Mouse (Mus musculus) MEL (cell line): ENCODE measurements around the gene Rtp4. TPM values are rescaled to one million over a fixed set of nuclear protein-coding genes. Genes with fewer than 3 reads are reported as not detected.

Experiments used
- DNase-seq: peaks from one replicate; pipeline ENCODE4 v3.0.0; 2011; ENCODE audit warnings: low read depth, low spot score
- H3K27ac ChIP-seq: 2 replicates; pipeline ENCODE4 v1.5.1; 2012; ENCODE audit warnings: low read depth, mild to moderate bottlenecking, control low read depth, low read length, moderate library complexity; ENCODE audit not compliant: control insufficient read depth
- H3K27me3 ChIP-seq, 2 experiments: fragments of 150-350 bp in 1 of 2; sonication (generic) in 1 of 2; 2 replicates each; pipeline ENCODE4 v1.6.1; 2012; ENCODE audit warnings: low read length in 2 of 2, mild to moderate bottlenecking in 2 of 2, improper control_type of control experiment in 1 of 2, moderate library complexity in 1 of 2; ENCODE audit not compliant: insufficient read depth in 2 of 2, control insufficient read depth in 1 of 2
- H3K36me3 ChIP-seq, 2 experiments: 2 replicates each; pipeline ENCODE4 v1.6.1; 2012 to 2014; ENCODE audit warnings: low read length in 2 of 2, improper control_type of control experiment in 1 of 2, inconsistent platforms in 1 of 2, mild to moderate bottlenecking in 1 of 2; ENCODE audit not compliant: insufficient read depth in 2 of 2, control insufficient read depth in 1 of 2
- H3K4me1 ChIP-seq, 2 experiments: fragments of 150-350 bp in 1 of 2; sonication (generic) in 1 of 2; 2 replicates each; pipeline ENCODE4 v1.6.1; 2012; ENCODE audit warnings: low read length in 2 of 2, improper control_type of control experiment in 1 of 2, mild to moderate bottlenecking in 1 of 2; ENCODE audit not compliant: insufficient read depth in 2 of 2, control insufficient read depth in 1 of 2
- H3K4me3 ChIP-seq, 2 experiments: fragments of 150-350 bp in 1 of 2; sonication (generic) in 1 of 2; 2 replicates each; pipeline ENCODE4 v1.5.1; 2012; ENCODE audit warnings: low read depth in 2 of 2, low read length in 2 of 2, mild to moderate bottlenecking in 2 of 2, moderate library complexity in 2 of 2, control low read depth in 1 of 2, improper control_type of control experiment in 1 of 2; ENCODE audit not compliant: control insufficient read depth in 1 of 2, insufficient read depth in 1 of 2
- H3K79me2 ChIP-seq: 2 replicates; pipeline ENCODE4 v1.6.1; 2012; ENCODE audit warnings: mild to moderate bottlenecking, low read length, moderate library complexity; ENCODE audit not compliant: control insufficient read depth, poor library complexity, insufficient read depth
- H3K9ac ChIP-seq: 2 replicates; pipeline ENCODE4 v1.6.1; 2012; ENCODE audit warnings: low read depth, mild to moderate bottlenecking, control low read depth, low read length, moderate library complexity; ENCODE audit not compliant: control insufficient read depth, poor library complexity, severe bottlenecking
- H3K9me3 ChIP-seq: fragments of 150-350 bp; sonication (generic); replicated peaks from 2 replicates; pipeline ENCODE4 v1.6.1; 2012; ENCODE audit warnings: mild to moderate bottlenecking, low read length, improper control_type of control experiment, moderate library complexity; ENCODE audit not compliant: insufficient read depth
- BHLHE40 ChIP-seq: IDR thresholded peaks from 2 replicates; pipeline ENCODE4 v1.6.1; 2012; ENCODE audit warnings: low read depth, mild to moderate bottlenecking, inconsistent platforms, low read length, improper control_type of control experiment, borderline replicate concordance
- CHD2 ChIP-seq: IDR thresholded peaks from 2 replicates; pipeline ENCODE4 v1.6.1; 2011; ENCODE audit warnings: low read length, improper control_type of control experiment
- CTCF ChIP-seq, 3 experiments: IDR thresholded peaks in 2 of 3; conservative IDR thresholded peaks in 1 of 3; 2 replicates each; pipeline ENCODE4 v1.5.1; 2011 to 2012; ENCODE audit warnings: low read length in 3 of 3, low read depth in 2 of 3, mild to moderate bottlenecking in 2 of 3, improper control_type of control experiment in 1 of 3, inconsistent platforms in 1 of 3, mixed read lengths in 1 of 3, moderate library complexity in 1 of 3; ENCODE audit not compliant: control insufficient read depth in 1 of 3, insufficient read depth in 1 of 3, poor library complexity in 1 of 3, severe bottlenecking in 1 of 3
- EP300 ChIP-seq, 2 experiments: IDR thresholded peaks; 2 replicates each; pipeline ENCODE4 v1.6.1; 2011; ENCODE audit warnings: improper control_type of control experiment in 2 of 2, low read length in 2 of 2, low read depth in 1 of 2, mild to moderate bottlenecking in 1 of 2
- ETS1 ChIP-seq: IDR thresholded peaks from 2 replicates; pipeline ENCODE4 v1.6.1; 2012; ENCODE audit warnings: low read depth, mild to moderate bottlenecking, inconsistent platforms, low read length, improper control_type of control experiment, moderate library complexity
- GABPA ChIP-seq: IDR thresholded peaks from 2 replicates; pipeline ENCODE4 v1.6.1; 2012; ENCODE audit warnings: low read depth, mild to moderate bottlenecking, inconsistent platforms, low read length, improper control_type of control experiment, moderate library complexity
- GATA1 ChIP-seq: IDR thresholded peaks from 2 replicates; pipeline ENCODE4 v1.6.1; 2011; ENCODE audit warnings: low read depth, low read length, improper control_type of control experiment
- JUND ChIP-seq: IDR thresholded peaks from 2 replicates; pipeline ENCODE4 v1.6.1; 2011; ENCODE audit warnings: low read depth, mild to moderate bottlenecking, improper control_type of control experiment, low read length
- MAFK ChIP-seq: IDR thresholded peaks from 2 replicates; pipeline ENCODE4 v1.6.1; 2011; ENCODE audit warnings: low read depth, mild to moderate bottlenecking, low read length, improper control_type of control experiment, borderline replicate concordance
- MAZ ChIP-seq: IDR thresholded peaks from 2 replicates; pipeline ENCODE4 v1.6.1; 2012; ENCODE audit warnings: low read depth, mild to moderate bottlenecking, inconsistent platforms, low read length, improper control_type of control experiment
- MEF2A ChIP-seq: IDR thresholded peaks from 2 replicates; pipeline ENCODE4 v1.6.1; 2014; ENCODE audit warnings: low read depth, mild to moderate bottlenecking, inconsistent platforms, low read length, improper control_type of control experiment; ENCODE audit not compliant: poor library complexity, insufficient replicate concordance, severe bottlenecking; ENCODE audit errors: extremely low read depth
- MXI1 ChIP-seq: IDR thresholded peaks from 2 replicates; pipeline ENCODE4 v1.6.1; 2011; ENCODE audit warnings: mild to moderate bottlenecking, low read depth, low read length, improper control_type of control experiment
- MYB ChIP-seq: IDR thresholded peaks from 2 replicates; pipeline ENCODE4 v1.6.1; 2011; ENCODE audit warnings: mild to moderate bottlenecking, low read depth, low read length, improper control_type of control experiment
- MYC ChIP-seq: IDR thresholded peaks from 2 replicates; pipeline ENCODE4 v1.6.1; 2011; ENCODE audit warnings: low read depth, mild to moderate bottlenecking, low read length, improper control_type of control experiment, moderate library complexity
- POLR2A ChIP-seq, 2 experiments: IDR thresholded peaks; 2 replicates each; pipeline ENCODE4 v1.6.1; 2011 to 2012; ENCODE audit warnings: low read length in 2 of 2, mild to moderate bottlenecking in 2 of 2, control low read depth in 1 of 2, improper control_type of control experiment in 1 of 2, low read depth in 1 of 2, moderate library complexity in 1 of 2; ENCODE audit not compliant: control insufficient read depth in 1 of 2, insufficient read depth in 1 of 2, poor library complexity in 1 of 2
- POLR2AphosphoS2 ChIP-seq: IDR thresholded peaks from 2 replicates; pipeline ENCODE4 v1.6.1; 2011; ENCODE audit warnings: low read length, improper control_type of control experiment
- RAD21 ChIP-seq: IDR thresholded peaks from 2 replicates; pipeline ENCODE4 v1.6.1; 2011; ENCODE audit warnings: mild to moderate bottlenecking, low read depth, low read length, improper control_type of control experiment
- RCOR1 ChIP-seq: IDR thresholded peaks from 2 replicates; pipeline ENCODE4 v1.6.1; 2012; ENCODE audit warnings: low read depth, mild to moderate bottlenecking, inconsistent platforms, low read length, improper control_type of control experiment
- TAL1 ChIP-seq: IDR thresholded peaks from 2 replicates; pipeline ENCODE4 v1.6.1; 2012; ENCODE audit warnings: mild to moderate bottlenecking, inconsistent platforms, low read length, moderate library complexity, mixed read lengths
- TBP ChIP-seq: IDR thresholded peaks from 2 replicates; pipeline ENCODE4 v1.8.0; 2011; ENCODE audit warnings: low read depth, low read length, improper control_type of control experiment
- TCF12 ChIP-seq: IDR thresholded peaks from 2 replicates; pipeline ENCODE4 v1.6.1; 2014; ENCODE audit warnings: low read depth, mild to moderate bottlenecking, inconsistent platforms, low read length, improper control_type of control experiment, moderate library complexity
- UBTF ChIP-seq: IDR thresholded peaks from 2 replicates; pipeline ENCODE4 v1.6.1; 2012; ENCODE audit warnings: low read depth, mild to moderate bottlenecking, inconsistent platforms, low read length, improper control_type of control experiment, moderate library complexity, borderline replicate concordance; ENCODE audit not compliant: insufficient read depth
- USF2 ChIP-seq, 2 experiments: IDR thresholded peaks; 2 replicates each; pipeline ENCODE4 v1.6.1; 2011 to 2012; ENCODE audit warnings: improper control_type of control experiment in 2 of 2, low read length in 2 of 2, borderline replicate concordance in 1 of 2, inconsistent platforms in 1 of 2, low read depth in 1 of 2, mild to moderate bottlenecking in 1 of 2; ENCODE audit not compliant: insufficient read depth in 1 of 2
- ZC3H11A ChIP-seq: IDR thresholded peaks from 2 replicates; pipeline ENCODE4 v1.6.1; 2012; ENCODE audit warnings: low read depth, mild to moderate bottlenecking, inconsistent platforms, low read length, improper control_type of control experiment
- polyA plus RNA-seq, 2 experiments: library from polyadenylated mRNA; stranded (reverse) in 1 of 2; unstranded in 1 of 2; fragments of >175 nt in 1 of 2; fragments of >200 nt in 1 of 2; gene quantifications; 2 replicates each; pipeline versions ENCODE4 v1.2.1 to v1.2.4; 2012; ENCODE audit warnings: low replicate concordance in 2 of 2, low read depth in 1 of 2; ENCODE audit not compliant: insufficient read length in 2 of 2, insufficient read depth in 1 of 2, missing spikeins in 1 of 2
- total RNA-seq: library from RNA; depleted of rRNA; stranded (reverse); fragments of 300-350 nt; gene quantifications from 2 replicates; pipeline ENCODE4 v1.2.3, GENCODE M21; 2012

Rtp4 gene
- total and polyA plus RNA-seq, 3 experiments = not detected

DNA sequence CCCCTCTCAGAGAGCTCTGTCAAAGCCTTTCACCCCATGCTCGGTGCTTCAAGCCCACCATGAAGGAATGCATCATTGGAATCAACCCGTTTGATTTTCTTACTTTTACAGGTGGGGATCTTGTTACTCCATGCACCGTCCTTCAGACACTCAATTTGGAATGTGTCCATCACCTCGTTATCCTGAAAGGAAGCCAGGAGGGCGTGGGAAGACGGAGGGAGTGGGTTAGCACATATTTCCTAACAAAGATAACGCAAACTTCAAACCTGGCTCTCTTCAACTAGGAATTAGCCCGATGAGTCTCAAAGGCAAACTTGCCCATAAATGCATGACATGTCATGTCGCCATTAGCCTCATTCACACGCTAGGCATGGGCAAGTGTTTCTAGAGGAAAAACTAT lies 36.8 kb upstream of the Rtp4 start:
- Histone ChIP-seq H3K79me2 (no peaks in the 10 kb centered on the region), H3K27ac (no peak overlapping the region), H3K9me3 (no peaks in the 10 kb centered on the region)
- TF ChIP-seq RAD21 (no peak), TAL1 (no peak), JUND (no peak), MYC (no peak), ZC3H11A (no peak), MXI1 (no peak), TBP (no peak)
- TF ChIP-seq, all 39 proteins: peak for 0
- Histone ChIP-seq H3K36me3 (no peaks in the 10 kb centered on the region), H3K27me3 (no peaks in the 10 kb centered on the region), H3K9ac (no peak overlapping the region), H3K4me1 (no peaks in the 10 kb centered on the region), H3K4me3 (no peak overlapping the region)
- DNase-seq = no peak

DNA sequence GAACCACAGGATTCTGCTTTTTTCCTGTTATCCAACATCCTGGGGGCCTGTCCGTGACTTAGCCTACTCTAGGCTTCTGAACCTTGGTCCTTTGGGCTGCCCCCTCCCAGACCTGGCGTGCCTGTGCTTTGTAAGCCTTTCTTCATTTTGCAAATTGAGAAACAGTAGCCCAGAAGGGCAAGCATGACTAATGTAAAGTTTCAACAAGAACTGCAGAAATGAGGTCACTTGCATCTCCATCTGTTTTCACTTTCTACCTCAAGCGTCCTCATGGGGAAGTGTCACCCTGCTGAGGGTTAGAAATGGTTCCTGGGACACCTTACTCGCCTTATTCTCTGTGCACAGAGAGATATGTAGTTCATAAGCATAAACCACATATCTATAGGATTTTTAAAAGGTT lies 27.3 kb upstream of the Rtp4 start:
- H3K79me2 ChIP-seq = no peaks in the 10 kb centered on the region
- H3K9me3 ChIP-seq = no peaks in the 10 kb centered on the region
- no peak for TF ChIP-seq ETS1
- TF ChIP-seq JUND = no peak
- TF ChIP-seq CTCF (IDR thresholded peaks at IDR 0.05 in 2 of 3, conservative IDR thresholded peaks at IDR 0.05 in 1 of 3; ENCODE audit: control insufficient read depth in 1 of 3, insufficient read depth in 1 of 3, low read depth in 2 of 3, low read length in 3 of 3, poor library complexity in 1 of 3, severe bottlenecking in 1 of 3) = no peak
- no peak for TF ChIP-seq MEF2A
- TF ChIP-seq GATA1 = no peak
- TF ChIP-seq TCF12 = no peak
- TF ChIP-seq GABPA = no peak
- no peak for TF ChIP-seq EP300 (IDR thresholded peaks at IDR 0.05; ENCODE audit: low read depth in 1 of 2, low read length in 2 of 2)
- TF ChIP-seq MAFK = no peak
- TF ChIP-seq RCOR1 = no peak
- TF ChIP-seq POLR2A (IDR thresholded peaks at IDR 0.05; ENCODE audit: control insufficient read depth in 1 of 2, insufficient read depth in 1 of 2, low read depth in 1 of 2, low read length in 2 of 2, poor library complexity in 1 of 2) = no peak
- no peak for TF ChIP-seq CHD2
- no peak for TF ChIP-seq MAZ
- TF ChIP-seq USF2 (IDR thresholded peaks at IDR 0.05; ENCODE audit: borderline replicate concordance in 1 of 2, insufficient read depth in 1 of 2, low read depth in 1 of 2, low read length in 2 of 2) = no peak
- TF ChIP-seq MYB = no peak
- no peak for TF ChIP-seq MXI1
- TF ChIP-seq UBTF = no peak
- TF ChIP-seq POLR2AphosphoS2 = no peak
- TF ChIP-seq BHLHE40 = no peak
- H3K27ac ChIP-seq = no peak overlapping the region
- H3K4me1 ChIP-seq = no peaks in the 10 kb centered on the region
- no peak overlapping the region for H3K9ac ChIP-seq
- no peak overlapping the region for H3K4me3 ChIP-seq
- no peaks in the 10 kb centered on the region for H3K27me3 ChIP-seq
- no peak for DNase-seq
- no peaks in the 10 kb centered on the region for H3K36me3 ChIP-seq
